Mouse (Mus musculus): ENCODE data around the gene Tomm40. TPM values are rescaled to one million over a fixed set of nuclear protein-coding genes. Genes with fewer than 3 reads are reported as not detected.

The Tomm40 gene
- total RNA-seq, 2 experiments from 2014 or later: 110 to 115 TPM

DNA sequence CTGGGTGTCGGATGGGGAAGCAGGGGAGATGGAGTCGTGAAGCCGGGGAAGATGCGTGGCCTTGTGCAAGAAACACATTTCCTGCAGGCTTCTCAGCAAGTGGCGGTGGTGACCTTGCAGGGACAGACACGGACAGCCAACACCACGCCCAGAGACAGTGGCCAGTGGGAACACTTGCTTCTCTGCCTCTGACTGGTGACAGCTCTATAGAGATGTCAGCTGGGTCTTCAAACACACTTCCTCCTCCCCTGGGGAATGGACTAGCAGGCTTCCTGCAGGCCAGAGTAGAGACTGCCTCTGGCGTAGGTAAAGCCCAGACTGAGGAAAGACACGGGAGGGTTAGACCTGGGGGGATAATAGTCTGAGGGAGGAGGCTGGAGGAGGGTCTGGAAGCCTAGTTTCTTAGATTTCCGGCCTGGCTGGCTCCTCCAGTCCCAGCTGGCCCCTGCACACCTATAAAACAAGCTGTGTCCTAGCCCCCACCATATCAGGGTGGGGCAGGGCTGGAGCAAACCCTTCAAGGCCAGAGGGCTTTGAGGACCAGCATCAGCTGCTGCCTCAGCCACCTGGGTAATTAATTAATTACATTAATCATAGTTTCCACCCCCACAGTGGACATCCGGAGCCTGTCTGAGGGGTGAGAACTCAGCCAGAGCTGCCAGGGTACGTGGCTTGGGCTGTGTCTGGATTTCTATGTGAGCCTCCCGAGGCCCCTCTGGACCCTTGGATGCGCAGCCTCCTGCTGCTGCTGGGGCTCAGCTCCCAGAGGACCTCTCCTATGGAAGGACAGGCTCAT lies 29.6 kb upstream of the Tomm40 start:
- DNase-seq: no peak

- DNase-seq: no peak
Measured at GRCm38 (mm10) chr7:19743791-19744190, 28.6 kb upstream of the Tomm40 start.

DNA sequence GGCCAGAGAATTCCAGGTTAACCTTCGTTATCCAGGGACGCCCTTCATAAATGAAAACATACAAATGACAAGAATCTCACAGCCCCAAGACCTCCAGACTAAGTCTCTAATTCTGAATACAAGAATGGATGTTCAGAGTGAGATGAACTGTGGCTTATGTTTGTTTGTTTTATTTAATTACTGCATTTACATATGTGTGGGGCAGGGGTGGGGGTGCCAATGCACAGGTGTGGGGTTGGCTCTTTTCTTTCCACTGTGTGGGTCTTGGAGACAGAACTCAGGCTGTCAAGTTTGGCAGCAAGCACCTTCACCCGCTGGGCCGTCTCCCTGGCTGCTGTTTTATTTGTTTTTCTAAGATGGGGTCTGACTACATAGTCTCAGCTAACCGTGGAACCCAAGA lies 27.2 kb upstream of the Tomm40 start:
- DNase-seq: no peak

DNA sequence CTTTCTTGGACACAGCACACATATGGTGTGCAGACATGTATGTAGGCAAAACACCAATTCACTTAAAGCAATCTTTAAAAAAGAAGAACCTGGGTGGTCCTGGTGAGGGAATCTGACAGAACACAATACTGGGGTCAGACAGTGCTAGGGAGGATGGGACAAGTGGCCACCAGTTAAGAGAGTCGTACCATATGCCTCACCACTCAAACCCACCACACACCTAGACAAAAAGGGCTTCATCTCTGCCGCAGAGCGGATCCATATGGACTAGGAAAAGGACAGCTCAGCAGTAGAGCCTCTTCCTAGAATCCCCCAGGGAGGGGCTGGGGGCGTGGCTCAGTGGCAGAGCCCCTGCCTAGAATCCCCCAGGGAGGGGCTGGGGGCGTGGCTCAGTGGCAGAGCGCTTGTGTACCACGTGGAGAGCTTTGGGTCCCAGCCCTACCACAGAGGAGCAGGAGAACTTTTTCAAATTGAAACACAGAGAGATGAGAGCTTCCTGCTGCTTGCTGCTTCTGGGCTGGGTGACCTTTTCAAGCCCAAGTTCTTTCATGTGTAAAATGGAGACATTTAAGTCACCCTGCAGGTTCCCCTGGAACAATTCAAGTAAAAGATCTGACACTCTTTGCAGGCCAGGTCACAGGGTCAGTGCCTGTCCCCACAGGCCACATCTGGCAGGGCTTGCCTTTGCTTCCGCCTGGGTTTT lies 26.2 kb upstream of the Tomm40 start:
- DNase-seq: no peak

DNA sequence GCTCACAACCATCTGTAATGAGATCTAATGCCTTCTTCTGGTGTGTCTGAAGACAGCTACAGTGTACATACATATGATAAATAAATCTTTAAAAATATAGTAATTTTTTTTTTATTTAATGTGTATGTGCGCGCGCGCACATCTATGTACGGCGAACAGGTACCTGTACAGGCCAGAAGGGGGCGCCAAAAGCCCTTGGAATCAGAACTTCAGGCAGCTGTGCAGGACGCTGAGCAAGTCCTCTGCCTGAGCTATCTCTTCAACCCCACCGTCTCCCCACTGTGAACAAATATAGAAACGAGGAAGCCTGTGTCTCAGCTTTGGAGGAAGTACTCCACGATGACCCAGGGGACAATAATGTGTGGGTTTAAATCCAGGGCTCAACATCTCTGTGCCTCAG lies 25.0 kb upstream of the Tomm40 start:
- DNase-seq: no peak

- no peak for DNase-seq
Measured at GRCm38 (mm10) chr7:19738771-19739170, 23.5 kb upstream of the Tomm40 start.

- no peak for DNase-seq
Measured at GRCm38 (mm10) chr7:19736389-19737057, 21.3 kb upstream of the Tomm40 start.

GRCm38 (mm10) chr7:19734178-19734666 lies 19.0 kb upstream of the Tomm40 start:
- no peak for DNase-seq

DNA sequence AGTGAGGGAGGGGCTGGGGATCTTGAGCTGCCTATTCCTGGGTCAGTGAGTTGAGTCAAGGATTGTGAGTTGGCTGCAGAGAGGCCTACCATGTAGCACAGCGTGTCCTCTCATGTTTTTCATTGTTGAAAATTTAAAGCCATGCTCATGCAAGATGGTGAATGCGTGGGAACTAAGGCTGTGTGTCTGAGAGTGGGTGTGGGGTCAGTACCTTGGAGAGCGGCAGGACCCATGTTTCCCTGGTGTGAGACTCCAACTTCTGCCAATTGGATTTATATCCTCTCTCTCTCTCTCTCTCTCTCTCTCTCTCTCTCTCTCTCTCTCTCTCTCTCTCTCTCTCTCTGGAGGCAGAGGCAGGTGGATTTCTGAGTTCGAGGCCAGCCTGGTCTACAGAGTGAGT lies 11.3 kb upstream of the Tomm40 start:
- DNase-seq: no peak

GRCm38 (mm10) chr7:19724167-19724566 lies 8.9 kb upstream of the Tomm40 start:
- no peak for DNase-seq

GRCm38 (mm10) chr7:19722754-19723195 lies 7.5 kb upstream of the Tomm40 start:
- DNase-seq: no peak

DNA sequence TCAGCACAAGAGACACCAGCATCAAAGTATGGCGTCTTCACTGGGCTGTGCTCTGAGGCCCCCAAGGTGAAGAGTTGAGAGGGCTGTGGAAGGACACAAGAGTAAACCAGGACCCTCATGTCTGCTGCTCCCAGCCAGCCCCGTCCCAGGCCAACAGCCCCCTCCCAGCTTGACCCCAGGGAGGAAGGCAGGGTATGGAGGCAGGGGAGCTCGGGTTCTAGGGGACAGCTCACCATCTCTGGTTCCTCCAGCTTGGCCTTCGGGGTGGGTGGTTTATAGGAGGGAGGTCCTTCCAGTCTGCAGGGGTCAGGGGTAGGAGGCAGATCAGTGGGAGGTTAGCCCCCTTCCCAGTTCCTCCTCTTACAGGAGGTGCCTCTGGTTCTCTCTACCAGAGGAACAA lies 4.0 kb upstream of the Tomm40 start:
- DNase-seq: no peak

- DNase-seq: no peak
Measured at GRCm38 (mm10) chr7:19718297-19718952, 3.2 kb upstream of the Tomm40 start.

- no peak for DNase-seq
Measured at GRCm38 (mm10) chr7:19717346-19717745, 2.1 kb upstream of the Tomm40 start.

DNA sequence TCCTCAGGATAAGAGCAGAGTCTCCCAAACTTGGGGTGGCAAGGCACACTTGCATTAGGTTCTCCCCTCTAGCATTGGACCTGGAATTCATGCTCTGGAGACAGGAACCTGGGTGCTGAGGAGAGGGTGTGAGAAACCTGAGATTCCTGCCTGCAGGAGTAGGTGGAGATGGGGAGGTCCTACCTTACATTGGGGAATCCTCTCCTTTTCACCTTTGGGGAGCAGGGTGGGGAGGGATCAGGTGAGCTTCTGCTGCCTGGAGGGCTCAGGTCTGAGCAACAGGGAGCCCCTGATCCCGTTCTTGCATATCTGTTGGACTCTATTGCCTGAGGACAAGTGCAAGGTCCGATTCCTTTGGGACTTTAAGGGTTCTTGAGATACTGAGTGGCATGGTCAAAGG lies 1.6 kb upstream of the Tomm40 start:
- no peak for DNase-seq

GRCm38 (mm10) chr7:19716055-19716682 lies 931 bp upstream of the Tomm40 start:
- no peak for DNase-seq

- no peak for DNase-seq
Measured at GRCm38 (mm10) chr7:19714836-19715235, 402 bp downstream of the Tomm40 start.

- DNase-seq: no peak
Measured at GRCm38 (mm10) chr7:19713598-19713997, 1.6 kb downstream of the Tomm40 start.

- DNase-seq: no peak
Measured at GRCm38 (mm10) chr7:19713196-19713595, 2.0 kb downstream of the Tomm40 start.

DNA sequence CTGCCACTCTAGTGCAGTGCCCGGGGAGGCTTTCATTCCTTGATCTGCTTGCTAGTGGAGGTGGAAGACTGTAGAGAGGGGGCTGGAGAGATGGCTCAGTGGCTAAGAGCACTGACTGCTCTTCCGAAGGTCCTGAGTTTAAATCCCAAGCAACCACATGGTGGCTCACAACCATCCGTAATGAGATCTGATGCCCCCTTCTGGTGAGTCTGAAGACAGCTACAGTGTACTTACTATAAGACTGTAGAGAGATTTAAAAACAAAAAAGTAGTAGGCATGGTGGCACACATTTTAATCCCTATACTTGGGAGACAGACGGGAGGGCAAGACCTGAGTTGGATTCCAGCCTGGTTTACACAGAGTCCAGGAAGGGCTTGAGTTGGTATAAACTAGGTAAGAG lies 2.8 kb downstream of the Tomm40 start:
- DNase-seq: no peak

- no peak for DNase-seq
Measured at GRCm38 (mm10) chr7:19710650-19711049, 4.6 kb downstream of the Tomm40 start.

DNA sequence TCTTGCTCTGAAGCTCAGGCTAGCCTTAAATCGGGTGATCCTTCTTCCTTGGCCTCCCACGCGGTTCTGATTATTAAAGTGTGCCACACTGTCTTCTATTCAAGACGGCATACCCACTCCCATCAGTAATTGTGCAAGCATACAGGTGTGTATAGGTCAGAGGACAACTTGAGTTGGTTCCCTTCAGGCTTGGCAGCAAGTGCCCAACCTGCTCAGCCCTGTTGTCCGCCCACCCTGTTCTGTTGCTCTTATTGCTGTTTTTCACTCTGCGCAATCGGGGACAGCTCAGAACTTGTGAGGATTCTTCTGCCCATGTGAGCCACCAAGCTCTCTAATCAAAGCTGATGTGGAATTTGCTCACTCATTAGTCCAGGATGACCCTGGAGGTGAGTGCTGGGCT lies 10.0 kb downstream of the Tomm40 start:
- DNase-seq: no peak

Measured in layer of hippocampus, postnatal 36 days (tissue).